In genomic region chr17:46552841-46553423, GRCm38 (mm10) we compare ENCODE assay signal across 8 mouse cellular contexts. TPM values are rescaled to one million over a fixed set of nuclear protein-coding genes. Genes with fewer than 3 reads are reported as not detected.
DNase-seq lines count a peak whose midpoint lies in the region; ATAC-seq lines count a peak whose summit lies in the region.

No protein-coding gene starts in this region.

- ATAC-seq in inflammation-experienced regulatory T-cells, adult 6 months, result peak; percentile 23
- ATAC-seq in megakaryocyte progenitor cell, adult 5-6 weeks (replicated peaks; ENCODE audit: poor library complexity), result peak; percentile 55

- DNase-seq in adrenal gland, adult 18-20 months (ENCODE audit: low spot score in 2 of 2), result peak; percentile 81
- peak; percentile 84 for DNase-seq in embryo, embryonic 11.5 days (ENCODE audit: low read depth, low spot score)
- peak; percentile 93 for DNase-seq in gastrocnemius, postnatal 25 days
- DNase-seq in left cerebral cortex, adult 9 months (ENCODE audit: low spot score in 2 of 2), result peak; percentile 93
- DNase-seq in right cerebral cortex, postnatal 14 days, result peak; percentile 84
- DNase-seq in yolk sac, embryonic 10.5 days (ENCODE audit: low spot score), result peak; percentile 83

RNA-seq across cellular contexts. Expression of gene Srf, which starts 3.0 kb away (rescaled TPM):
- total RNA-seq in adrenal gland, adult 18-20 months (2021), result 10 to 100 TPM; 40.8 to 66.6 TPM
- 10 to 100 TPM; 64.6 to 85.8 TPM for total RNA-seq in gastrocnemius, postnatal 25 days (2021)
- 10 to 100 TPM in 1 of 3 experiments, 1 to 10 TPM in 2; 4.8 to 15.7 (median 7.7) TPM for polyA plus RNA-seq in inflammation-experienced regulatory T-cells, adult 6 months (2017; shearing (Covaris generic))
- 36.5 and 43.5 TPM in 2 replicates for total RNA-seq in megakaryocyte progenitor cell, adult 5-6 weeks (2015)
- 40.0 and 47.5 TPM in 2 replicates for total RNA-seq in megakaryocyte progenitor cell, adult 5-6 weeks (2017)

RNA-seq across cellular contexts. Expression of gene Cul9, which starts 6.7 kb away (rescaled TPM):
- 10 to 100 TPM; 24.8 to 30.1 TPM for total RNA-seq in adrenal gland, adult 18-20 months (2021)
- total RNA-seq in gastrocnemius, postnatal 25 days (2021), result 10 to 100 TPM; 11.7 to 12.1 TPM
- polyA plus RNA-seq in inflammation-experienced regulatory T-cells, adult 6 months (2017; shearing (Covaris generic)), result 1 to 10 TPM in 2 of 3 experiments, under 1 TPM in 1; 0.78 to 7.5 (median 3.1) TPM
- total RNA-seq in megakaryocyte progenitor cell, adult 5-6 weeks (2015), result 9.2 and 12.4 TPM in 2 replicates
- 12.4 and 12.5 TPM in 2 replicates for total RNA-seq in megakaryocyte progenitor cell, adult 5-6 weeks (2017)

RNA-seq across cellular contexts. Expression of gene Dnph1, which starts 56.4 kb away (rescaled TPM):
- 1 to 10 TPM; 3.2 to 6.0 TPM for total RNA-seq in adrenal gland, adult 18-20 months (2021)
- total RNA-seq in gastrocnemius, postnatal 25 days (2021), result 1 to 10 TPM; 4.5 to 5.4 TPM
- 10 to 100 TPM in 1 of 3 experiments, 1 to 10 TPM in 2; 4.6 to 17.6 (median 6.8) TPM for polyA plus RNA-seq in inflammation-experienced regulatory T-cells, adult 6 months (2017; shearing (Covaris generic))
- total RNA-seq in megakaryocyte progenitor cell, adult 5-6 weeks (2015), result 41.5 and 45.7 TPM in 2 replicates
- 20.2 and 26.3 TPM in 2 replicates for total RNA-seq in megakaryocyte progenitor cell, adult 5-6 weeks (2017)

Comparison
In these comparisons a context has a peak if more than half of its experiments do, and no peak if none do; other contexts are left out.
1. Peak in every context shown above with its lines: DNase-seq and ATAC-seq.